Mouse (Mus musculus) MEL (cell line): ENCODE data around the gene Ola1.

Source experiments
- CTCF ChIP-seq, 3 experiments: IDR thresholded peaks in 2 of 3; conservative IDR thresholded peaks in 1 of 3; 2 replicates each; pipeline ENCODE4 v1.5.1; 2011 to 2012; ENCODE audit warnings: low read length in 3 of 3, low read depth in 2 of 3, mild to moderate bottlenecking in 2 of 3, improper control_type of control experiment in 1 of 3, inconsistent platforms in 1 of 3, mixed read lengths in 1 of 3, moderate library complexity in 1 of 3; ENCODE audit not compliant: control insufficient read depth in 1 of 3, insufficient read depth in 1 of 3, poor library complexity in 1 of 3, severe bottlenecking in 1 of 3
- E2F4 ChIP-seq: IDR thresholded peaks from 2 replicates; pipeline ENCODE4 v1.6.1; 2011; ENCODE audit warnings: low read depth, low read length, improper control_type of control experiment, borderline replicate concordance
- ZNF384 ChIP-seq: IDR thresholded peaks from 2 replicates; pipeline ENCODE4 v1.6.1; 2012; ENCODE audit warnings: low read depth, mild to moderate bottlenecking, inconsistent platforms, low read length, improper control_type of control experiment

DNA sequence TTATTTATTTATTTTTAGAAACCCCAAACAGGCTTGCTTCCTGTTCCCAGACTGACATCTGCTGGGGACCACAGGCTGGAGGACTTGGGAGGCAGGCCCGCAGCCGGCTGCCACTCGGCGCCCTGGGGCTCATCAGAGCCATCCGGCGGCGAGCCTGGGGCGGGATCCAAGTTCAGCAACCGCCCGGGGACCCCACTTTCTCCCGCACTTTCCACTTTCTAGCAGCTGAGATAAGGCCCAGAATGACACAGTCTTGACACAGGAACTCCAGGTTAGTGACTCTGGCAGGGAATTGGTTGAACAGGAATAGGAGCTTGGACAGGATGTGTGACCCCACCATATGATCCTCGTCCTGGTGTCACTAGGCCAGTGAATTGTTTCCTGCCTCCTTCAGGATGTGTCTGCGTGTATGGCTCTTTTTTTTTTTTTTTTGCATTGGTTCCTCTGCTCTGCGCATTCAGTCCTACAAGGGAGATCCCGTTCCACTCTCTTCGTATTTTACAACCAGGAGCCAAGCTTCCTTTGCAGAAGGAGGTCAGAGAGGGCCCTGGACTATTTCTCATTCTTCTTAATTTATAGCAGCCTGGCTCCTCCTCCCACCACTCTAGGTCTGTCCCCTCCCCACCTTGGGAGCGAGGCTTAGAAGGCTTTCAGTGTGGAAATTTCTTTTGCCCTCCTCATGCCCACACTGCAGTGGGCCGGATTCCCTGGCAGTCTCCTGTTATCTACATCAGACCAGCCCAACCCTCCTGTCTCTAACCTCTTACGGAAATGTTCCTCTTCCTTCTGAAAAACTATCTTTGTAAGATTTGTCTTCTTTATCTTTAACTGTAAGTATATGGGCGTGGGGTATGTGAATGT lies 152.2 kb downstream of the Ola1 start:
- TF ChIP-seq ZNF384 (peak; percentile 56; the same call in 1 of the 2 replicates), CTCF (IDR thresholded peaks at IDR 0.05 in 2 of 3, conservative IDR thresholded peaks at IDR 0.05 in 1 of 3; ENCODE audit: control insufficient read depth in 1 of 3, insufficient read depth in 1 of 3, low read depth in 2 of 3, low read length in 3 of 3, poor library complexity in 1 of 3, severe bottlenecking in 1 of 3) (peak in 2 of 3 experiments; percentile 35 to 50; a peak in 4 of 6 replicates), E2F4 (no peak)
